Mouse (Mus musculus) adrenal gland, adult 8-10 months (tissue): ENCODE results near the gene Slc17a9. TPM values are rescaled to one million over a fixed set of nuclear protein-coding genes. Genes with fewer than 3 reads are reported as not detected.

Experiments
- DNase-seq: peaks from one replicate; pipeline ENCODE4 v3.0.0; 2022
- total RNA-seq, 4 experiments: library from RNA; stranded (reverse); gene quantifications; 2 replicates each; pipeline ENCODE4 v1.2.4; 2022

Slc17a9 gene
- total RNA-seq, 4 experiments from 2014 or later = 0.81 to 2.3 (median 1.1) TPM

DNA sequence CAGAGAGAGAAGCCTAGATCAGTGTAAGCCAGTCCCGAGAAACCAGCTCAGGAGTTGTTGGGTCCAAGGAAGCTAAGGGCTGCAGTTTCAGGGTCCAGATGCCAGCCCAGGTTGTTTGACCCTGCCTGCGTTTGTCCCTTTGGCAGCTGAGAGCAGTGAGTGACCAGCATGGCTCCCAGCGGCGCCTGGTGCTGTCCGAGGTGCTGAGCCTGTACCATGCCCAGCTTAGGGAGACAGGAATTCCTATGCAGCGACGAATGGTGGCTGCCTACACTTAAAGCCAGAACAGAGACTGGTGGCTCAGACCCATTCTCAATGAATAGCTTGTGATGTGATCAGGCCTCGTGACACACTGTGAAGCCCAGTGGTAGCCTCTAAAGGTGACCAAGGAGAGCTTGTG lies 30.8 kb downstream of the Slc17a9 start:
- no peak for DNase-seq

DNA sequence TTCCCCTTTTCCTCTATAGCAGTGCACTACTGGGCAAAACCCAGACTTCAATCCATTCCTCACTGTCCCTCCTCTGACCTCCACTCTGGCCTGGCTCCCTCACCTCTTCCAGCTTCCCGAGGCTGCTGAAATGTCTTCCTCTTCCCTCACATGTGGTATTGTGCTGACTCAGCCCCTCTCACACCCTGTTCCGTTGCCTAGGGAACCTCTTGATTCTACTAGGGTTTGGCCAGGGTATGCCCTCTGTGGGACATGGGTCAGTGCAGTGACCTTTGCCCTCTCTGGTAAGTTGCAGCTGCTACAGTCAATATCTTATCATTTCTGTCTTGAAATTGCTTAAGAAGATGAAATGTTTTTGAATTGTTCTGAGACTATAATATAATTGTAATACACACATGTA lies 31.7 kb downstream of the Slc17a9 start:
- DNase-seq = no peak

DNA sequence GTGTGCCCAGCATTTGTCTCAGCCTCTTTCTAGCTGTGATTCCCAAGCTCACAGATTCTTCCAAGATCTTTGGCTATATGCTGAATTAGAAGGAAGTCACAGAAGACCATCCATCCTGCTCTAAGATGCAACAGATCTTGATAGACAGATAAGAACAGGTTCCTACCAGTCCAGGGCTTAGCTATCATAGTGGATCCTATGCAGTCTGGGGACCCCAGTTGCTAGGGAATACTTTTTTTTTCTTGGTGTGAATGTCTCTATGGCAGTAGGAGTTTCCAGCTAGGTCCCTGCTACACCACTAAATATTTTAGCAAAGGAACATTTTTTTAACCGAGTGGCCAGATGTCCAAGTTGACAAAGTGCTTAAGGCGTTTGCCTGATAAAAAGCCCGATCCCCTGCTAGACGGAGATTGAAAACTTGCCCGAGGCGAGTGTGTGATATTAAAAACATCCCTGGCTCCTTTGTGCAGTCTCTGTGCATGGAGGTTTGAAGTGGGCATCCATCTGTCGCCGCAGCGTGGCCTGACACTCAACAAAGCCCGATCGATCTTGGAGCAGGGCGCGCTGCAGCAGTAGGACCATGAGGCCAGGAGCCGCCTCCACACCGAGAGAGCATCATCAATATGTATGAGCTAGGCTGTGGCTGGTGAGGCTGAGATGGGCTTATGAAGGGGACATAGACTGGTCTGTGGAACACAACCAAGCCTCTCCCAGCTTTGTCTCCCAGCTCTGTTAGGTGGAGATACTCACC lies 33.6 kb downstream of the Slc17a9 start:
- no peak for DNase-seq

DNA sequence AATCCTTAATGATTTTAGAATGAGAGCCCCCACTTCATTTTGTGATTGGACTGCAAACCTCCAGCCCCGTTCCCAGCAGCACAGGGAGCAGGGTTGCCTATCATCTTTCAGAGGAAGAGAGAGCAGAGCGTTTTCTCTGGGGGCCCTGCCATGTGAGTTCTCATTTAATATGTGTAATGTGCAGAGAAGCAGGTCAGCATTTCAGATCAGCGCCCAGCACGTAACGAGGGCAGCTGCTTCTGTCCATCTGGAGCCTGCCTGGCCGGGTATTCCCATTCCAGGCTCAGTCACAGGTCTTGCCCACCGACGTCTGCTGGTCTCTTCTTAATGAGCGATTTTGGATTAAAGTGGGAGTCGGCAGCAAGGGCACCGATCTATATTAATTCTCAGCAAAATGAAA lies 39.9 kb downstream of the Slc17a9 start:
- DNase-seq = no peak

DNA sequence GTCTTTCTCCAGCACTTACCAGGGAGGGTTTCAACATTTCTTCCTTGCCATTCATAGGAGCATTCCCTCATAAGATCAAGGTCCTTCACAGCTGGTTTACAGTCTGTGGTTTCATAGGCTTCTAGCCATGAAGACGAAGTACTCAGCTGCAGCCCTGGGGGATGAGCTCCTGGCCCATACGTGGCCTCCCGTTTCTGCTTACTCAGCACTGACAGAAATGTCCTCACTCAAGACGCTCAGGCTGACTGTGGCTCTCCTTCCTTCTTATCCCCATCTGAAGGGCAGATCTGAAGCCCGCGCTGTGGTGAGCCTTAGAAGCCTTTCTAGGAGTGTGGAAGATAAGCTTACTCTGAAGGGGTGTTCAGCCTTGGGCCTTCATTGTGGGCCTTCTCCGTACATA lies 40.6 kb downstream of the Slc17a9 start:
- no peak for DNase-seq

DNA sequence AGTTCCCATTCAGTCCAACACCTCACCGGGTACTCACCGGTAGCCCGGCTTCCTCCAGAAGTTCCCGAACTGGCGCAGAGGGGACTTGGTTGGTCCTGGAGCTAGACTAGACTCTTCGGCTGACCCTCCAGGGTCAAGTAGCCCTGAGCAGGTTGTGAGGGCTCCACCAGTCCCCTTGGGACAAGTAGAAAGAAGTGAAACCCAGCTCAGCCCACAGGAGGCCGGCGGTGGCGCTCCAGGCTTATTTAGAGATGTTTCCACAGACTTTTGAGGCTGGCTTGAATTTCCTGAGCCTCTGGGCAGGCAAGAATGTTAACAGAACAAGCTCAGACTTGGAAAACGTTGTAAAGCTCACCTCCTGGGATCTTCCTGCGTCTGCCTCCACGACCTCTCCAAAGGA lies 50.2 kb downstream of the Slc17a9 start:
- DNase-seq = no peak

DNA sequence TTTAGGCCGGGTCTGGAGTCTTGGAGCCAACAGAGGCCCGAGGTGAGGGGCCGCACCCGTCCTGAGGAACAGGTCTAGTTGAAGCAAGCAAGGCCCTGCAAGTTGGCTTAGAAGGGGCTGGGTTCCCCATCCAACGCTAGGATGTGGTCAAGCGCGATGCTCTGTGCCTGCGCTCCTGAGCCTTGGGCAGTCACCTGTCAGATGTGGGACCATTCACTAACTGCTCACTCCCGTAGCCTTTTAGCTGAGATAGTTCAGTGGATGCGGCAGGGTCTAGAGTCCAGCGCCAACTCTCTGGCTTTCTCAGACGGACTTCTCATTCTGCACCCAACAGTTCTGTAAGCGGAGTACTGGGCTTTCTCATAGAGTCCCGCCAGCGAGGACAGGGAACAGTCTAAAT lies 50.6 kb downstream of the Slc17a9 start:
- no peak for DNase-seq

DNA sequence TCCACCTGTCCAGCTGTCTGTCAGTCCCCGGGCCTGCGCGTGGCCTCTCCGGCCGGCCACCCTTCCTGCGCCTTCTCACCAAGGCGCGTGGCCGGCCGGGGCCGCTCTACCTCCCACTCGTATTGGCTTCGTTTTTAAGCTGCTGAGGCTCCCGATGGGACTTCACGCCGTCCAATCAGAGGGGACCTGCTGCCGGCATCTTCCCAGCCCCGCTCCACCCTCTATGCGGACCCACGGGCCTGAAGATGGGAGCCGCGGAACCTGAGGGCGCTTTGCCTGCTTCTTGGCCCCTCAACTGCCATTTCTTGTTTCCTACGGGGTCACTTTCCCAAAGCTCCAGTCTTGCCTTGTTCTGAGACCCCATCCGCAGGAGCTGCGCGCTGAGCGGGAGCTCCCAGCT lies 51.7 kb downstream of the Slc17a9 start, which contains the start of gene Bhlhe23:
Bhlhe23 (minus strand) TSS at position 108 of the 400 bp plus-strand sequence.
- no peak for DNase-seq

DNA sequence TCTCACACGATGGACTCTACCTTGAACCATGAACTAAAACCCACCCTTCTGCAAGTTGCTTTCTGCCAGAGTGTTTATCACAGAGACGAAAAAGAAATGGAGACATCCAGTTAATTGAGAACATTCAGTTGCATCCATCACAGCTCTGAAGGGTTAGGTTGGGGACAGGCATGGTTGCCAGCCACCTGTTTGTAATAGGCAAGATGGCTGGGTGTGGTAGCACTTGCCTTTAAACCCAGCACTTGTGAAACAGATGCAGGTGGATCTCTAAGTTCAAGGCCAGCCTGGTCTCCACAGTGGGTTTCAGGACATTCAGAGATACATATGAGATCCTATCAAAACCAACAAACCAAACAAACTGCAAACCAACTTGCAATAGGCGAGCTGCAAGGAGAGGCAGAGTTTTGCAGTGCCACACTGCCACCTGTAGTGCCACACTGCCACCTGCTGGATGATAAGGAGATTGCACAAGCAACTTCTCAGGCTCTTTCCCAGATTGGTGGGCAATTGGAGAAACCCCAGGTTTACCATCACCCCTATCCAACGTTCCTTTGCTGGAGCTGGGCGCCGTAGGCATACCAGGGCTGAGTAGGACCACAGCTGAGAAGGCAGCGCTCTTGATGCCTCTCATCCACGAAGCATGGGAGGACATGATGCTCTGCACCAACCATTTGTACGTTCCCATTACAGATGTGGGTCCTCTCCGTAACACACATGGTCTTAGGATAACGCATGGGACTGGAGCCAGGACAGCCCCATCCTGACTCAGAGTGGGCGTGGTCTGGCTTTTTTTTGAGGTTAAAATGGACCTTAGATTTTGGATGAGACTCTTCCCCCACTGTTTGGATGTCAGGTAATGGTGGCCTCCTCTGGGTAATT lies 54.4 kb downstream of the Slc17a9 start:
- DNase-seq = peak; percentile 4

DNA sequence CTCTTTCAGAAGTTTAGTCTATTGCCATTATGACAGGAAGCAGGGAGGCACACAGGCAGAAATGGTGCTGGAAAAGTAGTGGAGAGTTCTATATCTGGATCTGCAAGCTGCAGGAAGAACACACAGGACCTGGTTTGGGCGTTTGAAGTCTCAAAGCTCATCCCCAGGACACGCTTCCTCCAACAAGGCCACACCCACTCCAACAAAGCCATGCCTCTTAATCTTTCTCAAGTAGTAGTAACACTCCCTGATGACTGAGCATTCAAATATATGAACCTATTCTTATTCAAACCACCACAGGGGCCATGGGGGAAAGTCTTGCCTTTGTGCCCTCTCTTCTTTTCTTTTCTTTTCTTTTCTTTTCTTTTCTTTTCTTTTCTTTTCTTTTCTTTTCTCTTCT lies 55.2 kb downstream of the Slc17a9 start:
- no peak for DNase-seq

DNA sequence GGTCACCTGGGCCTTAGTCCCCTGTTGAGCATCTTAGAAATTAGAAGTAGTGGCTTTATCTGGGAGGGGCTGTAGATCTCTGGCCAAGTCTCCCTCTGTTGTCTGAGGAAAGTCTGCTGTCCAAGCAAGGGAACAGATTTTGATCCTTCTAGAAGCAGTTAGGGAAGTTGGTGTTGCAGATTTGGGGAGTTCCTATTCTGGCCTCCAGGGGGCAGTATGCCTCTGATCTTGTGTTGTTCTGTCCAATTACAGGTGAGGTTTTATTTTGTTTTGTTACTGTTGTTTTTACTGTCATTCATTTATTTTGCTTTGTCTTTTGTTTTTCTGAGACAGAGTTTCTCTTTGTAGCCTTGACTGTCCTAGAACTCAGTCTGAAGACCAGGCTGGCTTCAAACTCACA lies 61.7 kb downstream of the Slc17a9 start:
- no peak for DNase-seq

DNA sequence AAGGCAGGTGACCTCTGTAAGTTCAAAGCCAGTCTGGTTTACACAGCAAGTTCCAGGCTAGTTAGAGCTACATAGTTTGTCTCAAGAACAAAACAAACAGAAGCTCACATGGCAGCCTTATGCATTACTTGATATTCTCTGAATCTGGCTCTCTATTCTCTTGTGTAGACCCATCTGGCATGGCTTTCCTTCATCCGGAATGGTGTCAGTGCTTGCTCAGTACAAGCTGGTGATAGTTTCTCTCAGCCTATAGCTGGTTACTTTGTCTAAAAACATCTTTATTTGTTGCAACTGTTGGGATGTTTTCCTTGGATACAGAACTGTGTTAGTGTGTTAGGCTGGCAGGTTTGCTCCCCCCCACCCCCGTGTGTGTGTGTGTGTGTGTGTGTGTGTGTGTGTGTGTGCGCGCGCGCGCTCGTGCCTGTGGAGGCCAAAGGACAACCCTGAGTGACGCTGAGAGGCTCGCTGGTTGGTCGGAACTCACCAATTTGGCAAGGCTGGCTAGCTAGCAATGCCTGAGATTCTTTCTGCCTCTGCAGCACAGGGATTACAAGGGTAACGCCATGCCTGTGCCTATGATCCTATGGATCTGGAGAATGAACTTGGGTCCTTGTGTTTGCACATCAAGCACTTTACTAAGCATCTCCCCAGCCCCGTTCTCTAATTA lies 62.6 kb downstream of the Slc17a9 start:
- no peak for DNase-seq

DNA sequence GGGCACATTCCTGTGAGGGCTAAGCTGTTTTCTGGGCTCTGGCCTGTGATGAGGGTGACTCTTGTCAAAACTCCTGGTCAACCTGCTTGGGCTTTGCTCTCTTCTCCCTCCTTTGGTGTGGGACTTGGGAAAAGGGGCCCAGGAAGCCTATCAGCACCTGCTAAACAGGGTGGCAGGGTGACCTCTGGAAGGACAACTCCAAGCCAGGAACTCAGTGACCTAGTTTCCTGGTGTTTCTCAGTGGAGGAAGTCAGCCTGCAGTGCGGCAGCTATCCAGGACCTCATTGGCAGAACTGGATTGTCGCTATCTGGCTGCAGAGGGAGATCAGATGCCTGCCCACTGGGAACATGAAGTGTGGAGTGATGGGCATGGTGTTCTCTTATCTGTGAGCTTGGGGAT lies 63.3 kb downstream of the Slc17a9 start:
- DNase-seq = no peak

DNA sequence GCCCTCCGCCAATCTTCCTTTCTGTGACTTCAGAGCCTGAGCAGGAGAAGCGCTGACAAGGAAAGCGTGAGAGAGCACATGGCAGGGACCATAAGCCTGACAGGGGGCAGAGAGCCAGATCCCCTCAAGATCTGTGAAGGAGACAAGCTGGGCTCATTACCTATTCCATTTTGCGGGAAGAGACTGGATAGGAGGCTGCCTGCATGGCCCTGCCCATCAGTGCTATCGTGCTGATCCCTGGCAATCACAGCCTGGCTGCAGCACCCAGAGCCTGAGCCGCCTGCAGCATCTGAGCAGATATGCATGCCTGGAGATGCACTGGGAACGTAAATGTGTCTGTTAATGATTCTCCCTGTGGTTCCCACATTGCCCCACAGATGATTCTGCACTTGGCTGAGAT lies 63.8 kb downstream of the Slc17a9 start:
- DNase-seq = no peak

DNA sequence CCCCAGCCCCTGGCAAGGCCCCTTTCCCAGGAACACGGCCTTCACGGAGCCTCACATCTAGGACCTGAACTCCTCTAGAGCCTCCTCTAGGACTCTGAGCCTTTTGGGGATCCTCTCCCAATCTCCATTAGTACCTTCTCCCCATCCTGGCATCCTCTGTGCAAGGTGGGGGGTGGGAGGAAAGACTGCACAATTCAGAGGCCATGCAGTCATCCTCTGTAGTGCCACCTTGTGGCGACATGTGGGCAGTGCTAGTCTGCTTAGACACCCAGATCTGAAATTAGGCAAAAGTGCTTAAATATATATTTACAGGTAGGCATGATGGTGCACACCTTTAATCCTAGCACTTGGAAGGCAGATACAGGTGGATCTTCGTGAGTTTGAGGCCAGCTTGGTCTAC lies 66.6 kb downstream of the Slc17a9 start:
- no peak for DNase-seq

Other genes with a start within 250 kb of the Slc17a9 start
- not detected for gene Ntsr1, start 225.3 kb upstream of the Slc17a9 start, total RNA-seq
- gene Mrgbp, start 144.0 kb upstream of the Slc17a9 start, total RNA-seq = 10 to 100 TPM; 16.1 to 23.9 (median 20.1) TPM
- 10 to 100 TPM; 36.1 to 41.6 (median 40.6) TPM for gene Ogfr, start 136.0 kb upstream of the Slc17a9 start, total RNA-seq
- gene Col9a3, start 127.5 kb upstream of the Slc17a9 start, total RNA-seq = under 1 TPM in 3 of 4 experiments, not detected in 1; 0.22 to 0.40 (median 0.35) TPM
- not detected for gene Tcfl5, start 82.6 kb upstream of the Slc17a9 start, total RNA-seq
- gene Dido1, start 15.3 kb upstream of the Slc17a9 start, total RNA-seq = 10 to 100 TPM; 41.3 to 60.8 (median 49.4) TPM
- 10 to 100 TPM; 58.4 to 65.5 (median 64.0) TPM for gene Gid8, start 15.1 kb upstream of the Slc17a9 start, total RNA-seq
- gene Bhlhe23, start 51.6 kb downstream of the Slc17a9 start, total RNA-seq = not detected
- gene Ythdf1, start 195.7 kb downstream of the Slc17a9 start, total RNA-seq = 10 to 100 TPM; 46.5 to 59.6 (median 53.0) TPM
- not detected for gene Birc7, start 203.8 kb downstream of the Slc17a9 start, total RNA-seq
- gene Nkain4, start 229.4 kb downstream of the Slc17a9 start, total RNA-seq = 1 to 10 TPM; 6.3 to 8.5 (median 6.8) TPM
- gene Arfgap1, start 242.0 kb downstream of the Slc17a9 start, total RNA-seq = 10 to 100 TPM; 50.9 to 76.4 (median 62.9) TPM